In genomic region chr2:32676821-32677220, GRCm38 (mm10) we compare ENCODE assay signal across 20 mouse cellular contexts. TPM values are rescaled to one million over a fixed set of nuclear protein-coding genes. Genes with fewer than 3 reads are reported as not detected.
A peak's percentile ranks its signal among the peaks of the same experiment; 100 is the strongest.
DNase-seq lines count a peak whose midpoint lies in the region; ATAC-seq and TF ChIP-seq lines count a peak whose summit lies in the region.
"Had no signal": no experiment of that assay in that cellular context is flagged by ENCODE, and none has a peak within 500 bp of the region (broad histone marks: within the 10 kb centered on the region; RNA-seq: fewer than 3 reads in every experiment).

No protein-coding gene starts in this region.

- no peaks in the 10 kb centered on the region for H3K36me3 ChIP-seq in hindbrain, postnatal 0 days (ENCODE audit: insufficient read depth, low read length)
- H3K36me3 ChIP-seq in hindbrain, embryonic 14.5 days (replicated peaks; ENCODE audit: control insufficient read depth, insufficient read depth), result 0 out of 2 replicates have a peak, but pooled peaks cover under 1% of the 10 kb centered on the region
- no peaks in the 10 kb centered on the region for H3K36me3 ChIP-seq in liver, embryonic 14.5 days (replicated peaks; ENCODE audit: control insufficient read depth, insufficient read depth, low read depth)
- H3K36me3 ChIP-seq in liver, embryonic 11.5 days (ENCODE audit: control insufficient read depth, insufficient read depth, low read length), result peaks cover 13% of the 10 kb centered on the region

- H3K9me3 ChIP-seq in hindbrain, postnatal 0 days (ENCODE audit: low read length), result no peaks in the 10 kb centered on the region
- no peaks in the 10 kb centered on the region for H3K9me3 ChIP-seq in hindbrain, embryonic 14.5 days (ENCODE audit: control insufficient read depth, low read length)
- H3K9me3 ChIP-seq in liver, embryonic 14.5 days (ENCODE audit: control insufficient read depth, low read length), result no peaks in the 10 kb centered on the region
- no peaks in the 10 kb centered on the region for H3K9me3 ChIP-seq in liver, embryonic 11.5 days (ENCODE audit: control insufficient read depth, low read length)
- H3K9me3 ChIP-seq: heart, embryonic 15.5 days had no signal

- no peaks in the 10 kb centered on the region for H3K4me1 ChIP-seq in hindbrain, postnatal 0 days (ENCODE audit: insufficient read depth, low read length)
- no peaks in the 10 kb centered on the region for H3K4me1 ChIP-seq in hindbrain, embryonic 14.5 days (replicated peaks; ENCODE audit: control insufficient read depth, insufficient read depth, low read length)
- peaks cover 6 to 13% of the 10 kb centered on the region in 2 experiments for H3K4me1 ChIP-seq in liver, embryonic 14.5 days (replicated peaks; ENCODE audit: control insufficient read depth in 2 of 2, insufficient read depth in 2 of 2, low read length in 1 of 2)
- peaks cover 11% of the 10 kb centered on the region for H3K4me1 ChIP-seq in liver, embryonic 11.5 days (replicated peaks; ENCODE audit: control insufficient read depth, insufficient read depth, low read length)

- no peak for TF ChIP-seq EP300 in liver, embryonic 14.5 days (IDR thresholded peaks at IDR 0.05; ENCODE audit: low read depth)

- no peak overlapping the region for H3K9ac ChIP-seq in hindbrain, postnatal 0 days (replicated peaks; ENCODE audit: low read length)
- H3K9ac ChIP-seq in hindbrain, embryonic 14.5 days, result no peak overlapping the region
- no peak overlapping the region for H3K9ac ChIP-seq in liver, embryonic 14.5 days (replicated peaks)
- no peak overlapping the region for H3K9ac ChIP-seq in liver, embryonic 11.5 days (ENCODE audit: low read depth, low read length)
- H3K9ac ChIP-seq: forebrain, postnatal 0 days; heart, embryonic 15.5 days; limb, embryonic 12.5 days had no signal

- no peaks in the 10 kb centered on the region for H3K27me3 ChIP-seq in hindbrain, postnatal 0 days (ENCODE audit: insufficient read depth, low read length)
- no peaks in the 10 kb centered on the region for H3K27me3 ChIP-seq in hindbrain, embryonic 14.5 days (ENCODE audit: control insufficient read depth, insufficient read depth, low read length)
- H3K27me3 ChIP-seq in liver, embryonic 14.5 days (ENCODE audit: control insufficient read depth, insufficient read depth, low read length), result no peaks in the 10 kb centered on the region
- H3K27me3 ChIP-seq in liver, embryonic 11.5 days (replicated peaks; ENCODE audit: control insufficient read depth, insufficient read depth, low read length), result no peaks in the 10 kb centered on the region
- H3K27me3 ChIP-seq: heart, embryonic 15.5 days; limb, embryonic 12.5 days had no signal

- no peak overlapping the region for H3K4me3 ChIP-seq in hindbrain, postnatal 0 days (ENCODE audit: low read length)
- no peak overlapping the region for H3K4me3 ChIP-seq in hindbrain, embryonic 14.5 days (replicated peaks; ENCODE audit: low read length)
- no peak overlapping the region for H3K4me3 ChIP-seq in liver, embryonic 14.5 days (ENCODE audit: insufficient read depth in 1 of 2, low read depth in 2 of 2, low read length in 2 of 2)
- no peak overlapping the region for H3K4me3 ChIP-seq in liver, embryonic 11.5 days (ENCODE audit: low read depth, low read length)
- H3K4me3 ChIP-seq: heart, embryonic 15.5 days; limb, embryonic 12.5 days had no signal

- no peak for ATAC-seq in hindbrain, postnatal 0 days
- ATAC-seq in hindbrain, embryonic 14.5 days (ENCODE audit: low FRiP score), result no peak
- no peak for ATAC-seq in liver, embryonic 14.5 days (ENCODE audit: insufficient read depth)
- no peak for ATAC-seq in liver, embryonic 11.5 days (replicated peaks; ENCODE audit: low FRiP score)
- ATAC-seq: forebrain, postnatal 0 days; hindbrain, embryonic 16.5 days had no signal

- 87% methylated on average over 3 of the region's 3 CpGs for WGBS in hindbrain, postnatal 0 days
- whole genome bisulfite sequencing in hindbrain, embryonic 14.5 days, result 89% methylated on average over 3 of the region's 3 CpGs
- WGBS in liver, embryonic 14.5 days (ENCODE audit: insufficient replicate concordance), result 75% methylated on average over 3 of the region's 3 CpGs
- WGBS in liver, embryonic 11.5 days, result 83% methylated on average over 3 of the region's 3 CpGs

- H3K27ac ChIP-seq in hindbrain, postnatal 0 days, result no peak overlapping the region
- no peak overlapping the region for H3K27ac ChIP-seq in hindbrain, embryonic 14.5 days
- H3K27ac ChIP-seq in liver, embryonic 14.5 days, result no peak overlapping the region
- H3K27ac ChIP-seq in liver, embryonic 11.5 days (ENCODE audit: low read depth, low read length), result no peak overlapping the region
- H3K27ac ChIP-seq: heart, embryonic 15.5 days; limb, embryonic 12.5 days had no signal

- TF ChIP-seq CTCF in hindbrain, postnatal 0 days (IDR thresholded peaks at IDR 0.05; ENCODE audit: low read depth), result peak; percentile 23
- TF ChIP-seq CTCF in liver, embryonic 14.5 days (IDR thresholded peaks at IDR 0.05; ENCODE audit: low read depth), result peak; percentile 44
- TF ChIP-seq CTCF in brain, embryonic 14.5 days (IDR thresholded peaks at IDR 0.05; ENCODE audit: borderline replicate concordance, extremely low read depth, insufficient read depth, insufficient read length), result 0 out of 2 replicates have a peak, but pooled peaks have one; percentile 1

- no peak for TF ChIP-seq POLR2A in brain, embryonic 14.5 days (IDR thresholded peaks at IDR 0.05; ENCODE audit: borderline replicate concordance, extremely low read depth, insufficient read depth, insufficient read length, poor library complexity, severe bottlenecking)

- no peak for DNase-seq in hindbrain, postnatal 0 days (ENCODE audit: low spot score)
- DNase-seq in hindbrain, embryonic 14.5 days (ENCODE audit: low spot score), result no peak
- no peak for DNase-seq in liver, embryonic 14.5 days (ENCODE audit: low read depth in 3 of 3, low spot score in 3 of 3)
- DNase-seq in liver, embryonic 11.5 days (ENCODE audit: low spot score), result no peak
- peak; percentile 54 for DNase-seq in ES-CJ7 (ENCODE audit: low read depth, low spot score)
- no peak for DNase-seq in brain, embryonic 14.5 days (ENCODE audit: low read depth)
- DNase-seq in thymus, postnatal 10 days (ENCODE audit: low spot score in 2 of 2), result no peak
- no peak for DNase-seq in retina, embryonic 14.5 days (ENCODE audit: low spot score)
- DNase-seq: cerebellum, adult 11-12 months; cerebellum, postnatal 10 days; forebrain, postnatal 0 days; gastrocnemius, postnatal 36 days; kidney, adult 18-20 months; kidney, postnatal 25 days; midbrain, embryonic 14.5 days; retina, postnatal 1 day; thymus, postnatal 36 days had no signal

- no peak overlapping the region for H3K4me2 ChIP-seq in hindbrain, postnatal 0 days (ENCODE audit: low read depth, low read length)
- H3K4me2 ChIP-seq in hindbrain, embryonic 14.5 days (replicated peaks), result no peak overlapping the region
- no peak overlapping the region for H3K4me2 ChIP-seq in liver, embryonic 14.5 days (ENCODE audit: low read depth)
- no peak overlapping the region for H3K4me2 ChIP-seq in liver, embryonic 11.5 days
- H3K4me2 ChIP-seq: heart, embryonic 15.5 days; limb, embryonic 12.5 days had no signal

RNA-seq across cellular contexts. Expression of gene Fpgs, which starts 27.1 kb away (rescaled TPM):
- total RNA-seq in hindbrain, postnatal 0 days (2014; rRNA removed), result 23.1 and 32.6 TPM in 2 replicates
- 22.8 and 23.4 TPM in 2 replicates for polyA plus RNA-seq in hindbrain, postnatal 0 days (2015; fragmentation: Nextera tagmentation; extraction: Ambion mirVana)
- 14.8 and 16.3 TPM in 2 replicates for polyA plus RNA-seq in hindbrain, embryonic 14.5 days (2014; fragmentation: Nextera tagmentation; extraction: Ambion mirVana)
- polyA plus RNA-seq in liver, embryonic 14.5 days (2012; rRNA removed), result 45.3 and 51.0 TPM in 2 replicates
- 21.6 and 25.7 TPM in 2 replicates for polyA plus RNA-seq in liver, embryonic 14.5 days (2014; fragmentation: Nextera tagmentation; extraction: Ambion mirVana)
- 46.2 and 47.1 TPM in 2 replicates for polyA plus RNA-seq in liver, embryonic 11.5 days (2014; fragmentation: Nextera tagmentation; extraction: Ambion mirVana)
- polyA plus RNA-seq in brain, embryonic 14.5 days (2012; rRNA removed), result 33.7 and 45.7 TPM in 2 replicates

RNA-seq across cellular contexts. Expression of gene Eng, which starts 30.4 kb away (rescaled TPM):
- total RNA-seq in hindbrain, postnatal 0 days (2014; rRNA removed), result 23.7 and 24.1 TPM in 2 replicates
- 23.7 and 23.8 TPM in 2 replicates for polyA plus RNA-seq in hindbrain, postnatal 0 days (2015; fragmentation: Nextera tagmentation; extraction: Ambion mirVana)
- polyA plus RNA-seq in hindbrain, embryonic 14.5 days (2014; fragmentation: Nextera tagmentation; extraction: Ambion mirVana), result 28.1 and 30.5 TPM in 2 replicates
- polyA plus RNA-seq in liver, embryonic 14.5 days (2012; rRNA removed), result 15.4 and 17.6 TPM in 2 replicates
- 13.9 and 16.5 TPM in 2 replicates for polyA plus RNA-seq in liver, embryonic 14.5 days (2014; fragmentation: Nextera tagmentation; extraction: Ambion mirVana)
- 39.2 and 40.1 TPM in 2 replicates for polyA plus RNA-seq in liver, embryonic 11.5 days (2014; fragmentation: Nextera tagmentation; extraction: Ambion mirVana)
- 27.1 and 38.0 TPM in 2 replicates for polyA plus RNA-seq in brain, embryonic 14.5 days (2012; rRNA removed)

RNA-seq across cellular contexts. Expression of gene Cdk9, which starts 36.1 kb away (rescaled TPM):
- total RNA-seq in hindbrain, postnatal 0 days (2014; rRNA removed), result 108 and 116 TPM in 2 replicates
- 61.1 and 65.3 TPM in 2 replicates for polyA plus RNA-seq in hindbrain, postnatal 0 days (2015; fragmentation: Nextera tagmentation; extraction: Ambion mirVana)
- 59.7 and 61.6 TPM in 2 replicates for polyA plus RNA-seq in hindbrain, embryonic 14.5 days (2014; fragmentation: Nextera tagmentation; extraction: Ambion mirVana)
- 53.9 and 60.7 TPM in 2 replicates for polyA plus RNA-seq in liver, embryonic 14.5 days (2012; rRNA removed)
- polyA plus RNA-seq in liver, embryonic 14.5 days (2014; fragmentation: Nextera tagmentation; extraction: Ambion mirVana), result 36.5 and 42.0 TPM in 2 replicates
- polyA plus RNA-seq in liver, embryonic 11.5 days (2014; fragmentation: Nextera tagmentation; extraction: Ambion mirVana), result 83.4 and 84.5 TPM in 2 replicates
- polyA plus RNA-seq in brain, embryonic 14.5 days (2012; rRNA removed), result 197 and 278 TPM in 2 replicates

RNA-seq across cellular contexts. Expression of gene Sh2d3c, which starts 44.0 kb away (rescaled TPM):
- 43.8 and 56.9 TPM in 2 replicates for total RNA-seq in hindbrain, postnatal 0 days (2014; rRNA removed)
- 49.5 and 52.8 TPM in 2 replicates for polyA plus RNA-seq in hindbrain, postnatal 0 days (2015; fragmentation: Nextera tagmentation; extraction: Ambion mirVana)
- polyA plus RNA-seq in hindbrain, embryonic 14.5 days (2014; fragmentation: Nextera tagmentation; extraction: Ambion mirVana), result 43.5 and 47.9 TPM in 2 replicates
- polyA plus RNA-seq in liver, embryonic 14.5 days (2012; rRNA removed), result 4.7 and 5.8 TPM in 2 replicates
- 3.5 and 5.1 TPM in 2 replicates for polyA plus RNA-seq in liver, embryonic 14.5 days (2014; fragmentation: Nextera tagmentation; extraction: Ambion mirVana)
- polyA plus RNA-seq in liver, embryonic 11.5 days (2014; fragmentation: Nextera tagmentation; extraction: Ambion mirVana), result 13.4 and 14.2 TPM in 2 replicates
- 47.8 and 60.6 TPM in 2 replicates for polyA plus RNA-seq in brain, embryonic 14.5 days (2012; rRNA removed)

RNA-seq across cellular contexts. Expression of gene Ak1, which starts 55.3 kb away (rescaled TPM):
- 89.8 and 92.2 TPM in 2 replicates for total RNA-seq in hindbrain, postnatal 0 days (2014; rRNA removed)
- 103 and 106 TPM in 2 replicates for polyA plus RNA-seq in hindbrain, postnatal 0 days (2015; fragmentation: Nextera tagmentation; extraction: Ambion mirVana)
- 78.1 and 82.0 TPM in 2 replicates for polyA plus RNA-seq in hindbrain, embryonic 14.5 days (2014; fragmentation: Nextera tagmentation; extraction: Ambion mirVana)
- 0.34 and 0.37 TPM in 2 replicates for polyA plus RNA-seq in liver, embryonic 14.5 days (2012; rRNA removed)
- polyA plus RNA-seq in liver, embryonic 14.5 days (2014; fragmentation: Nextera tagmentation; extraction: Ambion mirVana), result 0.44 and 0.59 TPM in 2 replicates
- polyA plus RNA-seq in liver, embryonic 11.5 days (2014; fragmentation: Nextera tagmentation; extraction: Ambion mirVana), result 6.7 and 8.3 TPM in 2 replicates
- 31.0 and 41.5 TPM in 2 replicates for polyA plus RNA-seq in brain, embryonic 14.5 days (2012; rRNA removed)
